Mouse (Mus musculus) common myeloid progenitor, adult 5-6 weeks (primary cell): ENCODE results near the gene BC028528. TPM values are rescaled to one million over a fixed set of nuclear protein-coding genes. Genes with fewer than 3 reads are reported as not detected.
A peak's percentile ranks its signal among the peaks of the same experiment; 100 is the strongest.
"Not testable (repeated sequence)": the region's sequence is repeated elsewhere in the genome, so short reads cannot be mapped to it uniquely, and the experiment has no call there.

Experiments used
- ATAC-seq: replicated peaks from 2 replicates; pipeline ENCODE4 v1.8.0; 2016; ENCODE audit warnings: low read depth, mild to moderate bottlenecking, moderate TSS enrichment, inconsistent platforms; ENCODE audit not compliant: poor library complexity, severe bottlenecking
- total RNA-seq: library from RNA; stranded (forward); fragments of 200-1000, 187-1606 nt; gene quantifications from 2 replicates; pipeline ENCODE4 v1.2.3, GENCODE M21; 2017

The BC028528 gene
- total RNA-seq, 1 experiment from 2014 or later, result 43.4 TPM

GRCm38 (mm10) chr3:95905940-95906492 lies 14.2 kb upstream of the BC028528 start:
- ATAC-seq, result peak; percentile 57

- peak; percentile 37; the same call in 1 of the 2 replicates for ATAC-seq
Measured at GRCm38 (mm10) chr3:95905146-95905939, 13.5 kb upstream of the BC028528 start.

- peak; percentile 20; the same call in 1 of the 2 replicates for ATAC-seq
Measured at GRCm38 (mm10) chr3:95904568-95904967, 12.8 kb upstream of the BC028528 start, which contains the start of gene Car14. Gene Car14, minus strand, starts transcription at chr3:95904691.

- no peak for ATAC-seq
Measured at GRCm38 (mm10) chr3:95903753-95904502, 12.1 kb upstream of the BC028528 start.

GRCm38 (mm10) chr3:95902643-95903042 lies 10.8 kb upstream of the BC028528 start:
- no peak for ATAC-seq

DNA sequence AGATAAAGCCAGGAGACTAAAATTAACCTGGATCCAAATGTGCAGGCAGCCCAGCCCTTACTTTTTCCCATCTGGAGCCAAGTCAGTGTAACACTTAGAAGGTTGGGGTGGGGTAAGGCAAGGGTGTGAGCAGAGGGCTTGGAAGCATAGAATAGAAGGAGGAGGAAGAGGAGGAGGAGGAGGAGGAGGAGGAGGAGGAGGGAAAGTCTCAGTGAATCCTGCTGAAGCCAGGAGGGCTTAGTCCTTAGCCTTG lies 10.5 kb upstream of the BC028528 start:
- ATAC-seq, result no peak

GRCm38 (mm10) chr3:95901616-95902372 lies 10.0 kb upstream of the BC028528 start:
- no peak for ATAC-seq

- ATAC-seq, result no peak
Measured at GRCm38 (mm10) chr3:95899800-95900524, 8.2 kb upstream of the BC028528 start.

DNA sequence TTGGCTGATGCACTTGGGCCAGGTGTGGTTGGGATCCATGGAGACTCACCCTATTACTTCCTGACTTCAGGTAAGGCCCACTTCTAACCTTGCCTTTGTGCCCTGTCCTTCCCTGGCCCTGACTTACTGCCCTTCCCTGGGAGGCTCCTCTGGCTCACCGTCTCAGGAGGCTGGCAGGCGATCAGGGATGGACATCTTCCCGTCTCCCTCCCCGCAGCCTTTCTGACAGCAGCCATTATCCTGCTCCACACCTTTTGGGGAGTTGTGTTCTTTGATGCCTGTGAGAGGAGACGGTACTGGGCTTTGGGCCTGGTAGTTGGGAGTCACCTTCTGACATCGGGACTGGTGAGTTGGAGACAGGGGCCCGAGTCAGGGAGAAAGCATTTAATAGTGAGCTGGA lies 3.7 kb upstream of the BC028528 start:
- ATAC-seq, result not testable (repeated sequence)

DNA sequence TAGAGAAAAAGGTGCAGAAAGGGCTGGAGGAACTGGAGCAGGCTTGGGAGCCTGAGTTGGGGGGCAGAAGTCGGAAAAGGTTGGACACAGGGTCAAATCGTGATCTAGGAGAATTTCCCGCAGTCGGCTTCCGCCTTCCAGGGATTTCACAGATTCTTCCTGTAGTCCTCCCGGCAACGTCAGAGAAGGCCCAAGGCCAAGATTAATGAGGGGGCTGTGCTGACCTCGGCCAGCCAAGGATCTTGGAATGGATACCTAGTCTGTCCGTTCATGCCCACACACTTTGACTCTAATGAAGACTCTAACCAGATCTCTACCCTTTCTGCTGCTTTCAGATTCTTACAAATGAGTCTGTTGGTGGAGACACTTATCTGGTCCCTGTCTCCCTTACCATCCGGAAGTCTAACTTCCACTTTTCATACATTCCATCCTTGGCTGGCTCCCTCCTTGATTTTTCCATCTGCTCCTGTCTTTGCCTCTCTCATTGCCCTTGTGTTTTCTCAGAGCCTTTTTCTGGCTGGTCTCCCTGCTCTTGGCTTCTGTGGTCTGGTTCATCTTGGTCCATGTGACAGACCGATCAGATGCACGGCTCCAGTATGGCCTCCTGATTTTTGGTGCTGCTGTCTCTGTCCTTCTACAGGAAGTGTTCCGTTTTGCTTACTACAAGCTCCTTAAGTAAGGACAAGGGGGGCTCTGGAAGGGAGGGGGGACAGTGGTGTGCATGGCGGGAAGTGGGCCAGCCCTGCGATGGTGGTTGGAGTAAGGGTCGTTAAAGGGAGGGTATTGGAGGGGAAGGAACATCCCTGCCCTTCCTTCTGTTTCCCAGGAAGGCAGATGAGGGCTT lies 2.7 kb upstream of the BC028528 start:
- ATAC-seq, result no peak

DNA sequence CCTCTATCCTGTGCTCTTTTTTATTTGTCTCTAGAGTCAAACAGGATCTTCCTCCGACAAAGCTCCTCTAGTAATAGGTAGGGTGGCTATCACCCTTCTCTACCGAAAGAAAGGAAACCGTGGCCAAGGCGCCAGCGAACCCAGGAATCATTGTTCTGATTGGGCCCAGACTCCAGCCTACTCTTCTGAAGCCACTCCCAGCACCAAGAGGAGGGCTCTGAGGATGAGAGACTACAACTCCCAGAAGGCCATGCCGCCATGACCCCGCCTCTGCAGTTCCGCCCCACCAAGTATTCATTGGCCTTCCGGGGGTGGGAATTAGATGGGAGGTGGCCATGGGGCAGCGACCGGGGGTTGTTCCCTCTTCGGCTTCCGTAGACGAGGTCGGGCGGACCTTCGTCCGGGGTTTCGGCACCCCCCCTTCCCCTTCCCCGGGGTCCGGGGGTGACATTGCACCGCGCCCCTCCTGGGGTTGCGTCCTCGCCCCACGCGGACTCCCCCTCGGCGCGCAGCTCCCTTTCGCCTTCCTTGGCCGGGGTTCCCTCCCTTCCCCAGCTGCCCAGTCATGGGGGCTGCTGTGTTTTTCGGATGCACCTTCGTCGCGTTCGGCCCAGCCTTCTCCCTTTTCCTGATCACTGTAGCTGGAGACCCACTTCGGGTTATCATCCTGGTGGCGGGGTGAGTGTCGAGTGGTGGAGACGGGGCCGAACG lies 2.0 kb upstream of the BC028528 start, which contains the start of gene Aph1a:
Gene Aph1a (plus strand): TSS at position 364 of the 711 bp plus-strand sequence.
- ATAC-seq, result peak; percentile 94

DNA sequence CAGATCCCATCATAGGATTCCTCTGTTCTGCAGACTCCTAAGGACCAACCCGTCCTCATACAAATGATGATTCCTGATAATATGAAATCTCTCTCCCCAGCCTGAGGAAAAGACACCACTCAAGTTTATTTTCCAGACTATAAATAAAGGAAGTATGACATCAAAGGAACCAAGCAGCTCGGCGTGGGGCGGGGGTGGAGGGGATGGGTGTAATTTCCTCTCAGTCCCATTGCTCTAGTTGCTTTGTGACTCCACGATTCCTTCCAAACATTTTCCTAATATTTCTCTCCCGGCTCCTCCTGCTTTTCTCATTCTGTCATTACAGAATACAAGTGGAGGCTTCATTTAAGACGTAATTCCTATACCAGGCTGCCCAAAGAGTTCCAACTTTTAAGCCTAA lies 1.3 kb upstream of the BC028528 start:
- no peak for ATAC-seq

- no peak for ATAC-seq
Measured at GRCm38 (mm10) chr3:95892066-95893052, 554 bp upstream of the BC028528 start.

- no peak for ATAC-seq
Measured at GRCm38 (mm10) chr3:95889664-95890063, 2.1 kb downstream of the BC028528 start.

DNA sequence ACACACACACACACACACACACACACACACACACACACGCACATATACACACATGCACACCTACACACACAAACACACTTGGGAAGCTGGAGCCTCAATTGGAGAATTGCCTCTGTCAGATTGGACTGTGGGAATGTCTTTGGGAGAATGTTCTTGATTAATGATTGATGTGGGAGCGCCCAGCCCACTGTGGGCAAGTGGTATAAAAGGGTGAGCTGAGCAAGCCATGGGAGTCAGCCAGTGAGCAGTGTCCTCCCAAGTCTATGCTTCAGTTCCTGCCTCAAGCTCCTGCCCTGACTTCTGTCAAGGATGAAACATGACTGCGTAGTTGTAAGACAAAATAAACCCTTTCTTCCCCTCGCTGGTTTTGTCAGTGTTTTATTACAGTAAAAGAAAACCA lies 4.2 kb downstream of the BC028528 start:
- ATAC-seq, result no peak

DNA sequence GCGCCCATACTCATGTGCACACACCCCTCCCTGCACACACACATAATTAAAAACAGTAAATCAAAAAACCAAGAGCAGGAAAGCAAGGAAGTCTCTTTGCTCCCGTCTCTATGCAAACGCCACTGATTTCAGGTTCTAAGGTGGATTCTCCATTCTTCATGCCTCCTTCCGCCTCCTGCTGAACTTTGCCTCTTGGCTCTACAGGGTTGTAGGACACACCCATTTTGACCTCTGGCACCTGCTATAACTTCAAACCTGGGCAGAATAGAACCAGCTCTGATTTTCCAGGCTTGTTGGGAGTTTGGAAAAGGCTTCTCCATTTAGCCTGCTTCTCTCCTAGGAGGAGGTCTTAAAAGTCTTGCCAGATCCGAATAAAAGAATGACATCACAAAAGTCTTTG lies 7.4 kb downstream of the BC028528 start:
- no peak for ATAC-seq

- no peak for ATAC-seq
Measured at GRCm38 (mm10) chr3:95882816-95883425, 8.9 kb downstream of the BC028528 start.
